Mouse (Mus musculus) stomach, postnatal 0 days (tissue): ENCODE measurements at regions not wholly inside any gene's neighbourhood (a gene's known extent, or its start where the extent isn't known, plus 50 kb on each side); places are given as distances from the start of the nearest gene placed in this dataset.

ENCODE experiments used
- CTCF ChIP-seq: IDR thresholded peaks from 2 replicates; pipeline ENCODE4 v1.5.1; 2016; ENCODE audit warnings: antibody characterized with exemption, low read depth, mild to moderate bottlenecking, moderate library complexity
- EP300 ChIP-seq: optimal IDR thresholded peaks from 2 replicates; pipeline ENCODE3; 2016; ENCODE audit warnings: antibody characterized with exemption

- TF ChIP-seq CTCF, result no peak
- TF ChIP-seq EP300, result no peak
Measured at GRCm38 (mm10) chr9:49874881-49875280, 76.2 kb upstream of the Ncam1 start.
